Mouse (Mus musculus) lung, postnatal 14 days (tissue): ENCODE data around the gene Acsbg2.
"Not testable (repeated sequence)": the region's sequence is repeated elsewhere in the genome, so short reads cannot be mapped to it uniquely, and the experiment has no call there.

Experiments used
- DNase-seq: peaks from one replicate; pipeline ENCODE4 v3.0.0; 2021

Acsbg2 gene

GRCm38 (mm10) chr17:56874237-56874636 lies at the start of gene Acsbg2:
Acsbg2 (minus strand) TSS chr17:56874447.
- no peak for DNase-seq

GRCm38 (mm10) chr17:56919725-56920124 lies 45.5 kb upstream of the Acsbg2 start:
- no peak for DNase-seq

GRCm38 (mm10) chr17:56917166-56917565 lies 42.9 kb upstream of the Acsbg2 start:
- DNase-seq: no peak

GRCm38 (mm10) chr17:56913444-56913843 lies 39.2 kb upstream of the Acsbg2 start:
- no peak for DNase-seq

GRCm38 (mm10) chr17:56913023-56913422 lies 38.8 kb upstream of the Acsbg2 start:
- DNase-seq: no peak

- not testable (repeated sequence) for DNase-seq
Measured at GRCm38 (mm10) chr17:56909764-56910163, 35.5 kb upstream of the Acsbg2 start.

GRCm38 (mm10) chr17:56907887-56908286 lies 33.6 kb upstream of the Acsbg2 start:
- peak; percentile 32 for DNase-seq

- peak; percentile 87 for DNase-seq
Measured at GRCm38 (mm10) chr17:56907096-56907495, 32.8 kb upstream of the Acsbg2 start.

- DNase-seq: no peak
Measured at GRCm38 (mm10) chr17:56906166-56906565, 31.9 kb upstream of the Acsbg2 start.

GRCm38 (mm10) chr17:56902698-56903097 lies 28.5 kb upstream of the Acsbg2 start:
- DNase-seq: no peak

- peak; percentile 91 for DNase-seq
Measured at GRCm38 (mm10) chr17:56897630-56898195, 23.5 kb upstream of the Acsbg2 start.

- no peak for DNase-seq
Measured at GRCm38 (mm10) chr17:56896513-56897129, 22.4 kb upstream of the Acsbg2 start.

- DNase-seq: no peak
Measured at GRCm38 (mm10) chr17:56895368-56895918, 21.2 kb upstream of the Acsbg2 start.

- no peak for DNase-seq
Measured at GRCm38 (mm10) chr17:56890018-56890417, 15.8 kb upstream of the Acsbg2 start.

- DNase-seq: no peak
Measured at GRCm38 (mm10) chr17:56888050-56888449, 13.8 kb upstream of the Acsbg2 start.

- DNase-seq: no peak
Measured at GRCm38 (mm10) chr17:56884809-56885208, 10.6 kb upstream of the Acsbg2 start.

GRCm38 (mm10) chr17:56884331-56884730 lies 10.1 kb upstream of the Acsbg2 start:
- DNase-seq: peak; percentile 54

- DNase-seq: no peak
Measured at GRCm38 (mm10) chr17:56883612-56884011, 9.4 kb upstream of the Acsbg2 start.

GRCm38 (mm10) chr17:56877426-56877825 lies 3.2 kb upstream of the Acsbg2 start:
- peak; percentile 27 for DNase-seq

- DNase-seq: no peak
Measured at GRCm38 (mm10) chr17:56876981-56877380, 2.7 kb upstream of the Acsbg2 start.

GRCm38 (mm10) chr17:56876465-56876864 lies 2.2 kb upstream of the Acsbg2 start:
- no peak for DNase-seq

GRCm38 (mm10) chr17:56874936-56875651 lies 847 bp upstream of the Acsbg2 start, which contains the start of gene 1700061G19Rik:
1700061G19Rik (plus strand) TSS chr17:56875477.
- DNase-seq: no peak

GRCm38 (mm10) chr17:56872512-56872911 lies 1.7 kb downstream of the Acsbg2 start:
- no peak for DNase-seq

- DNase-seq: no peak
Measured at GRCm38 (mm10) chr17:56871767-56872166, 2.5 kb downstream of the Acsbg2 start.
